Mouse (Mus musculus): ENCODE data around the gene Itprip. TPM values are rescaled to one million over a fixed set of nuclear protein-coding genes. Genes with fewer than 3 reads are reported as not detected.

Itprip gene
- 10 to 100 TPM in 1 of 2 experiments, 1 to 10 TPM in 1; 8.5 to 11.7 TPM for total RNA-seq (2021)
- 8.1 and 8.6 TPM in 2 replicates for polyA plus RNA-seq (2012; rRNA removed)
- long read RNA-seq, partial matches to known transcripts = 0 of 16 reads
- long read RNA-seq, other reads (novel, unspliced or antisense) = 16 of 16 reads

- under 1% methylated on average over 48 of the region's 48 CpGs for WGBS
- intact Hi-C loops (cut with DNase I) = no loop called here
- H3K27ac ChIP-seq = peak within 1 kb of the TSS; percentile 95
Measured at GRCm38 (mm10) chr19:47919126-47919965, at the start of gene Itprip, which contains the start of gene Cfap43. Itprip (minus strand) TSS chr19:47919299. Cfap43 (minus strand) TSS chr19:47919287.

GRCm38 (mm10) chr19:47958181-47958580 lies 39.1 kb upstream of the Itprip start:
- 68% methylated on average over 13 of the region's 13 CpGs for WGBS
- no peak overlapping the region for H3K4me3 ChIP-seq
- DNase-seq = no peak
- intact Hi-C loops (cut with DNase I) = no loop called here
- no peaks in the 10 kb centered on the region for H3K36me3 ChIP-seq (ENCODE audit: control insufficient read depth, insufficient read depth, low read length)
- no peak for TF ChIP-seq EP300 (IDR thresholded peaks at IDR 0.05; ENCODE audit: insufficient read depth, low read depth, low read length)
- TF ChIP-seq POLR2A (IDR thresholded peaks at IDR 0.05; ENCODE audit: insufficient read depth, low read depth, low read length) = no peak
- TF ChIP-seq CTCF (IDR thresholded peaks at IDR 0.05) = no peak
- no peaks in the 10 kb centered on the region for H3K4me1 ChIP-seq (ENCODE audit: control insufficient read depth, insufficient read depth, low read length)
- no peak overlapping the region for H3K9ac ChIP-seq (ENCODE audit: low read depth, low read length)
- no peaks in the 10 kb centered on the region for H3K79me2 ChIP-seq (replicated peaks; ENCODE audit: control insufficient read depth, insufficient read depth, low read length)
- no peak overlapping the region for H3K27ac ChIP-seq
- H3K27me3 ChIP-seq (ENCODE audit: control insufficient read depth, insufficient read depth, low read length) = no peaks in the 10 kb centered on the region

More at GRCm38 (mm10) chr19:47919126-47919965, at the start of gene Itprip, which contains the start of gene Cfap43:
- H3K79me2 ChIP-seq (replicated peaks; ENCODE audit: control insufficient read depth, insufficient read depth, low read length) = no peaks in the 10 kb centered on the region; the same call in 1 of the 2 replicates
- peak; percentile 71 for TF ChIP-seq POLR2A (IDR thresholded peaks at IDR 0.05; ENCODE audit: insufficient read depth, low read depth, low read length)
- peak; percentile 9; the same call in 1 of the 2 replicates for TF ChIP-seq EP300 (IDR thresholded peaks at IDR 0.05; ENCODE audit: insufficient read depth, low read depth, low read length)
- TF ChIP-seq CTCF (IDR thresholded peaks at IDR 0.05) = peak; percentile 76
- peak within 1 kb of the TSS; percentile 96 for H3K9ac ChIP-seq (ENCODE audit: low read depth, low read length)
- H3K36me3 ChIP-seq (ENCODE audit: control insufficient read depth, insufficient read depth, low read length) = no peaks in the 10 kb centered on the region
- H3K4me3 ChIP-seq = peak within 1 kb of the TSS; percentile 86
- no peaks in the 10 kb centered on the region for H3K27me3 ChIP-seq (ENCODE audit: control insufficient read depth, insufficient read depth, low read length)
- peaks cover 6% of the 10 kb centered on the region for H3K4me1 ChIP-seq (ENCODE audit: control insufficient read depth, insufficient read depth, low read length)
- peak; percentile 89 to 91 for DNase-seq

GRCm38 (mm10) chr19:47953169-47953568 lies 34.1 kb upstream of the Itprip start:
- Histone ChIP-seq H3K9ac (ENCODE audit: low read depth, low read length) (no peak overlapping the region), H3K27ac (no peak overlapping the region), H3K4me1 (ENCODE audit: control insufficient read depth, insufficient read depth, low read length) (no peaks in the 10 kb centered on the region), H3K79me2 (replicated peaks; ENCODE audit: control insufficient read depth, insufficient read depth, low read length) (no peaks in the 10 kb centered on the region), H3K4me3 (no peak overlapping the region), H3K36me3 (ENCODE audit: control insufficient read depth, insufficient read depth, low read length) (no peaks in the 10 kb centered on the region), H3K27me3 (ENCODE audit: control insufficient read depth, insufficient read depth, low read length) (no peaks in the 10 kb centered on the region)
- intact Hi-C loops (cut with DNase I) = no loop called here
- 88% methylated on average over 9 of the region's 9 CpGs for WGBS
- no peak for TF ChIP-seq POLR2A (IDR thresholded peaks at IDR 0.05; ENCODE audit: insufficient read depth, low read depth, low read length)
- TF ChIP-seq EP300 (IDR thresholded peaks at IDR 0.05; ENCODE audit: insufficient read depth, low read depth, low read length) = no peak
- no peak for TF ChIP-seq CTCF (IDR thresholded peaks at IDR 0.05)
- no peak for DNase-seq

GRCm38 (mm10) chr19:47950946-47951345 lies 31.8 kb upstream of the Itprip start:
- no peak overlapping the region for H3K9ac ChIP-seq (ENCODE audit: low read depth, low read length)
- H3K4me3 ChIP-seq = no peak overlapping the region
- H3K79me2 ChIP-seq (replicated peaks; ENCODE audit: control insufficient read depth, insufficient read depth, low read length) = no peaks in the 10 kb centered on the region
- no peak overlapping the region for H3K27ac ChIP-seq
- H3K36me3 ChIP-seq (ENCODE audit: control insufficient read depth, insufficient read depth, low read length) = no peaks in the 10 kb centered on the region
- WGBS = 75% methylated on average over 7 of the region's 7 CpGs
- no peaks in the 10 kb centered on the region for H3K4me1 ChIP-seq (ENCODE audit: control insufficient read depth, insufficient read depth, low read length)
- TF ChIP-seq EP300 (IDR thresholded peaks at IDR 0.05; ENCODE audit: insufficient read depth, low read depth, low read length) (no peak), POLR2A (IDR thresholded peaks at IDR 0.05; ENCODE audit: insufficient read depth, low read depth, low read length) (no peak), CTCF (IDR thresholded peaks at IDR 0.05) (no peak)
- intact Hi-C loops (cut with DNase I) = no loop called here
- H3K27me3 ChIP-seq (ENCODE audit: control insufficient read depth, insufficient read depth, low read length) = no peaks in the 10 kb centered on the region
- no peak for DNase-seq

- intact Hi-C loops (cut with DNase I) = no loop called here
- H3K9ac ChIP-seq (ENCODE audit: low read depth, low read length) = no peak overlapping the region
- no peaks in the 10 kb centered on the region for H3K36me3 ChIP-seq (ENCODE audit: control insufficient read depth, insufficient read depth, low read length)
- no peak overlapping the region for H3K4me3 ChIP-seq
- no peaks in the 10 kb centered on the region for H3K4me1 ChIP-seq (ENCODE audit: control insufficient read depth, insufficient read depth, low read length)
- no peak for DNase-seq
- no peak for TF ChIP-seq CTCF (IDR thresholded peaks at IDR 0.05)
- no peak for TF ChIP-seq POLR2A (IDR thresholded peaks at IDR 0.05; ENCODE audit: insufficient read depth, low read depth, low read length)
- TF ChIP-seq EP300 (IDR thresholded peaks at IDR 0.05; ENCODE audit: insufficient read depth, low read depth, low read length) = no peak
- H3K79me2 ChIP-seq (replicated peaks; ENCODE audit: control insufficient read depth, insufficient read depth, low read length) = no peaks in the 10 kb centered on the region
- H3K27me3 ChIP-seq (ENCODE audit: control insufficient read depth, insufficient read depth, low read length) = no peaks in the 10 kb centered on the region
- 40% methylated on average over 23 of the region's 23 CpGs for WGBS
- no peak overlapping the region for H3K27ac ChIP-seq
Measured at GRCm38 (mm10) chr19:47946821-47947465, 27.8 kb upstream of the Itprip start.

Data from heart, adult 2 months (tissue).